Mouse (Mus musculus): Measurements from ENCODE around the gene 2210016L21Rik.

Gene 2210016L21Rik

GRCm38 (mm10) chr5:114945072-114945471, 3.1 kb downstream of the 2210016L21Rik start:
- no peak for DNase-seq (ENCODE audit: low spot score)

GRCm38 (mm10) chr5:114948891-114949290, 6.9 kb downstream of the 2210016L21Rik start:
- DNase-seq (ENCODE audit: low spot score), result no peak

GRCm38 (mm10) chr5:114949316-114949715, 7.4 kb downstream of the 2210016L21Rik start:
- no peak for DNase-seq (ENCODE audit: low spot score)

GRCm38 (mm10) chr5:114949812-114950211, 7.9 kb downstream of the 2210016L21Rik start:
- DNase-seq (ENCODE audit: low spot score), result no peak

- no peak for DNase-seq (ENCODE audit: low spot score)
Observed at GRCm38 (mm10) chr5:114950669-114951068, 8.7 kb downstream of the 2210016L21Rik start.

GRCm38 (mm10) chr5:114951279-114951880, 9.4 kb downstream of the 2210016L21Rik start:
- DNase-seq (ENCODE audit: low spot score), result no peak

- no peak for DNase-seq (ENCODE audit: low spot score)
Observed at GRCm38 (mm10) chr5:114953326-114953725, 11.4 kb downstream of the 2210016L21Rik start.

- no peak for DNase-seq (ENCODE audit: low spot score)
Observed at GRCm38 (mm10) chr5:114958069-114958468, 16.1 kb downstream of the 2210016L21Rik start.

- DNase-seq (ENCODE audit: low spot score), result no peak
Observed at GRCm38 (mm10) chr5:114961590-114962360, 19.8 kb downstream of the 2210016L21Rik start.

DNA sequence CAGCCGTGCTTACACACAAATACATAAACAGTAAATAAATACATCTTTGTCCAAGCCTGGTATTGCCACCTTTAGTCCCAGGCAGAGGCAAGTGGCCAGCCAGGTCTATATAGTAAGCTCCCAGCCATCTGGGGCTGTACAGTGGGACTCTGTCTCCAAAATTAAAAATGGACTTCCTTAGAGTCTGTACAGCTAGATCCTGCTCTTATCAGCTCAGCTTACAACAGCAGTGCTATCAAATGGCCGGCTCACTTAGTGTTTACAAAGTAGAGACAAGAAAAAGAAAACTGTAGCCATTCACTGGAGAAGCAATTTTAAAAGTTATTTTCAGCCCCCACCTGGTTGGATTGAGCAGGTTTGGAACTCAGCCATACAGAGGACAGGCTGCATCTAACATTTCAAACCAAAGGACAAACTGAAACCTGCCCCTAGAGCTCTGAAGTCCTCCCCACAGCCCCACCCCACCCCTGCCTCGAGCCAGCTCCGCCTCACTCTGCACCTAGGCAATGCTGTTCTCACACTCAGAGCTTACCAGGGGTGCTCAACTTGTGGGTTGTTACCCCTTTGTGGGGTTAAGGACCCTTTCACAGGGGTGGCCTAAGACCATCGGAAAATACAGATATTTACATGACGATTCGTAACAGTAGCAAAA, 22.5 kb downstream of the 2210016L21Rik start:
- DNase-seq (ENCODE audit: low spot score), result no peak

DNA sequence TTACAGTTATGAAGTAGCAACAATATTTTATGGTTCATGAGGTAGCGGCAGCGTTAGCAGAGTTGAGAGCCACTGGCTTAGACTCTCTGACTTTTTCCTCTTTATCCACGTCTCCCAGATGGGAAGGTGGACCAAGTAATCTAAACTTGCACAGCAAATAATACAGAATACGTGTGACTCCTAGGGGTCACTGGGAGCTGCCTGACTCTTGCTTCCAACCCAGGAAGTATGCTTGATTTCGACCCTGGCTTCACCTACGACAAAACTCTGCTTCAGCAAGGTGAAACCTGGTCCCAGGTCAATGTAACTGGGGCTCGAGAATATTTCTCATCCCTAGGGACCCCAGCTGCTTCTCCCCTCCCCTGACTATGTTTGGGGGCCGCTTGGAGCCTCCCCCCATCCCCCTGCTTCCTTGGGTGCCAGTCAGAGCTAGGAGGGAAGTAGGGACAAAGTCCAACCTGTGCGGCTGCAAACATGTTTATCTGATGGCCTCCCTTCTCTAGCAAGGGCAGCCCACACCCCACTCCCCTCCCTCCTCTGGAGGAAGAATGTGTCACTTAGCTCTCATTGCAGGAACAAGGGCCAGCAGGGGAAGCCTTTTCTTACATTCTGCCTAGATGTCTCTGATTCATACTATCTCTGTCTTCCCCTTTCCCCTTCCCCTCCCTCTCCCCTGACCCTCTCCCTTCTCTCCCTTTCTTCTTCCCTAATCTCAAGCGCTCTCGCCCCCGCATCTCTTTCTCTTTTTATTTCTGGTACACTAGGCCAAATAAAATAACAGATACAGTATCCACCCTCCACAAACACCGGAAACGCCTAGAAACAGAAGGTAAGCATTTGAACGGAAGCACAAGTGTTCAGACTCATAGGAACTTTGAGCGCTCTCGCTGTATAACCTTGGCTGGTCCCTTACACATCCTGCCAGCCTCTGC, 23.3 kb downstream of the 2210016L21Rik start:
- DNase-seq (ENCODE audit: low spot score), result no peak

DNA sequence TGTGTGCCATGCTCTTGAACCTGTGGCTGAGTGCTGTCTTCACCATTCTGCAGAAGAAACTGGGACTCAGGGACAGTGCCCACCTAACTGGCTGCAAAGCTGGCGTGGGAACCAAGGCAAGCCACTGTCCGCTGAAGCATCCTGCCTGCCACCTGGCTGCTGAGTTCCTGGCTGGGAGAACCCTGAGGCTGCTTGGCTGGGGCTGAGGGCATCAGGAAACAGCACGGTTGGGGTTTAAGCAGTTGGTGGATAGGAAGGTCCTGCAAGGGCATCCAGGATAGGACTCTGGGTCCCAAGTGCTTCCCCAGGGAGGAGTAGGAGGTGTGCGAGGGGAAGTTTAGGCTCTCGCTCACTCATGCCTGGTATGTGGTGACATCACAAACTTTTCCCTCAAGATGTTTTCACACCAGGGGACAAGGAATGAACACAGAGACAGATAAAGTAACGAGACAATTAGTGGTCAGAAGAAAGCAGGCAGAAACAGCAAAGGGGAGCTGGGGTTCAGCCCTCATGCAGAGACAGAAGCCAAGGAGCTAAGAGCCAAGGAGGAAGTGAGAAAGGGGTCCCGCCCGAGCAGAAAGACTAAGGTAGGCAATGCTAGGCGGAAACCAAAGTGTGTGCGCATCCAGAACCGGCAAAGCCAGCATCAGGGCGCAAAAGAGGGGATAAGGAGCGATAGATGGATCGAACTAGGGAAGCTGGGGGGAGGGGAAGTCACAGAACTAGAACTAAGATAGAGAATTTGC, 25.7 kb downstream of the 2210016L21Rik start:
- no peak for DNase-seq (ENCODE audit: low spot score)

DNA sequence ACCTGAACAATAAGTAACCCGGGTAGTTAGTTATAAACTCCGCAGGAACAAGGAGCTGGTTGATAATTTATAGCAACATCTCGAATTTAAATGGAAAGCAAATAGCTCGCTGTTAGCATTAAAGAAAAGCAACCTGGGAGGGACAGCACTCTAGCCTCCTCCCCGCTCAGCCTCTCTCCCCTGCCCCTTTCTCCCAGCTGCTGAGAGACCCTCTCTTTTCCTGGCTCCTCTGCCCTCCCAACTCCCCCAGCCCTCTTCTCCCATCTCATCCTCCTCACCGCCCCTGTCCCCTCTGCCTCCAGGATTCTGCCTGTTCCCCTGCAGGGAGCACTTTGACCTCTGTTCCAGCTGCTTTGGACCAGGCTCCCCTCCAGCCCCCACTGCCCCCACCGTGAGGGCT, 26.7 kb downstream of the 2210016L21Rik start:
- no peak for DNase-seq (ENCODE audit: low spot score)

DNA sequence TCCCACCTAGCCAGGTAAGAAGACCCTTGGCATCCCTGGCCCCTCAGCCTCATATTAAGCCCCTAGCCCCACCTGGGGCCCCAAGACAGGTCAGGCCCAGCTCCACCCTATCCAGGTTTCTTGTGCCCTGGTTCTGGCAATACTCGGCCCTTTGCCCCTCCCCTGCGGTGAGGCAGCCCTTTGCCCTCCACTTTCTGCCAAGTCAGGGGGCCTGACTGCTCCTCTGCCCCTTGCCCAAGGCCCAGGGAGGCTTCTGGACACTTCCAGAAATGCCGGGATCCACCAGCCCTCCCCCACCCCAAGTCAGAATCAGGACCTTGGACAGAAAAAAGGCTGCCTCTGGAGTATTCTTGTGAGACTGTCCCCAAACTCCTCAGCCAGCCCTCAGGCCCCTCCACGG, 27.1 kb downstream of the 2210016L21Rik start:
- DNase-seq (ENCODE audit: low spot score), result no peak

DNA sequence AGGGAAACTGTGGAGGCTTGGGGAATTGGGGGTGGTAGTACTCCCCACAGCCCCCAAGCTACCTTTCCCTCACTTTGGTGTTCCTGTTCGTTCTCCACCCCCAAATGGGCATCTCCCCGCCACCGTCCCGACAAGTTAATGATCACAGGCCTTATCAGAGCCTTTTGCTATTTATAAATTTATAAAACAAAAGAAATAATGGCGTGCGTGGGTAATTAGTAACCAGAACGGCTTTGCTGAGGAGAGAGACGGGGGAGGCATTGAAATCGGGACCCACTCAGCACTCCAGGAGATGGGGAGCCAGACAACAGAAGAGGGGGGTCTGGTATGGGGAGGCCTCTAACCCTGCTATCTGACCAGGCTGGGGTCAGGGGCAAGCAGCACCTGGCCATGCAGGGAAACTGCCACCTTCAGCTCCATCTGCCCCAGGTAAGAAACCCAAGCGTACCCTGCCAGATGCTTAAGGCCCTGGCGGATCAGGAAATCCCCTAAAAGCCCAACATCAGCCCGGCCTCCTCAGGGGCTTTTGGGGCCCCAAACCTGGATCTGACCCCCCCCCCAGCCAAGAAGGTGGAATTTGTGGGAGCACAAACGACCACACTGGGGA, 27.8 kb downstream of the 2210016L21Rik start:
- DNase-seq (ENCODE audit: low spot score), result no peak

DNA sequence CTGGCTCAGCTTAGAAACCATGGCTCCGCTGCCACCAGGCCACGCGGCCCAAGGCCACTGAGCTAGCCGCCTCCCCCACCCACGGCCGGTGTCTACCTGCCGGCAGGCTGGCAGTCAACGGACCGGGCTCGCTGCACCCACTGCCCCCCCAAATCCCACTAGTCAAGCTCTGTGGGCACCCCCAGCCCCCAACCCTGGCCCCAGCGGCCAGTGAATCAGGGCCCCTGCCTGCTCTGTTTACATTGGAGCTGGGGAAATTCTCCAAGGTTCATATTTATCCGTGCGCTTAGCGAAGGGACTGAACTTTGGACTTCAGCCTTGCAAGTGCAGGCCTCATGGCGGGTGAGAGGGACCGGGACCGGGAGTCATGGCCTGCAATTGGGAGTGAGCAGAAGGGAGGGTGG, 28.9 kb downstream of the 2210016L21Rik start, which contains the start of gene Hnf1a:
TSS of gene Hnf1a (minus strand) at position 271 of the 404 bp plus-strand sequence.
- no peak for DNase-seq (ENCODE audit: low spot score)

DNA sequence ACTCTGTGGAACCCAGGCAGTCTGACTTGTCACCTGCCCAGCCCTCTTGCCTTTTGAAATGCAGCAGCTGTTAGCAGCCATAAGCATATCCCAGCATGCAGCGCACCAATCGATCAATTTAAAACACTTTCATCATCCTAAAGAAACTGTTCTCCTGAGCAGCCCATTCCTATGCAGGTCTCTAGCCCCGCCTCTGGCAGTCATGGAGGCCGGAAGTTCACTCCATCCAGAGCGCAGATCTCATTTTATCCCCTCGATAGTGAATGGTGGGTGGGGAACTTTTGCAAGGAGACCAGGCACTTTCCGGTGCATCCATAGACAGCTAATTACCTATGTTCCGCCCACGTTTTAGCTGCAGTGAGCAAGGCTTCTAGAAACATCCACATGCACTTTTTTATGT, 30.2 kb downstream of the 2210016L21Rik start:
- DNase-seq (ENCODE audit: low spot score), result no peak

- no peak for DNase-seq (ENCODE audit: low spot score)
Observed at GRCm38 (mm10) chr5:114973131-114973530, 31.2 kb downstream of the 2210016L21Rik start.

- no peak for DNase-seq (ENCODE audit: low spot score)
Observed at GRCm38 (mm10) chr5:114976935-114977334, 35.0 kb downstream of the 2210016L21Rik start.

DNA sequence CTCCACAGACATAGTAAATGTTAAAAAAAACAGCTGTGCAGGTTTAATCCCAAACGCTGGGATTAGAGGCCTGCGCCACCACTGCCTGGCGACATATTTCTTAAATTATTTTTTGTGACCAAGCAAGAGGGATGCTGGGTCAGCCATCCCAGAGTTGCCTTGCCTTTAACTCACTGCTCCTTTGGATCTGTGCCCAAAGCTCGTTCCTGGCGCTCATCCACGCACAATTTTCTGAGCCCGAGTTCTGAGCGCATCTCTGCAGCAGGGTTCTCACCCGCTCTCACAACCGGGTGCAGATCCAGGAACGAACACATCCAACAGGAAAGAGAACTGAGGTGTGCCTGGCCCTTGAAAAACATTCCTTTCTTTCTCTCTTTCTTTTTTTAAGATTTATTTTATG, 36.5 kb downstream of the 2210016L21Rik start:
- DNase-seq (ENCODE audit: low spot score), result no peak

- peak; percentile 20 for DNase-seq (ENCODE audit: low spot score)
Observed at GRCm38 (mm10) chr5:114978888-114979249, 36.9 kb downstream of the 2210016L21Rik start.
